Comparison of ENCODE assay signal across 8 mouse cellular contexts in genomic region chr7:129778842-129779421, GRCm38 (mm10).
DNase-seq lines count a peak whose midpoint lies in the region; ATAC-seq and TF ChIP-seq lines count a peak whose summit lies in the region.

No protein-coding gene starts in this region.

- H3K27ac ChIP-seq in lung, postnatal 0 days (ENCODE audit: low read length): no peak overlapping the region
- peak overlapping the region; percentile 45 for H3K27ac ChIP-seq in hindbrain, embryonic 16.5 days (ENCODE audit: low read depth, low read length)
- H3K27ac ChIP-seq in midbrain, embryonic 12.5 days (replicated peaks): 0 out of 2 replicates have a peak overlapping the region, but pooled peaks have one; percentile 12

- H3K9me3 ChIP-seq in lung, postnatal 0 days (ENCODE audit: low read length): no peaks in the 10 kb centered on the region
- H3K9me3 ChIP-seq in hindbrain, embryonic 16.5 days (ENCODE audit: control insufficient read depth, low read length): no peaks in the 10 kb centered on the region
- no peaks in the 10 kb centered on the region for H3K9me3 ChIP-seq in midbrain, embryonic 12.5 days

- 0 out of 2 replicates have a peak, but pooled peaks have one; percentile 13 for TF ChIP-seq EP300 in lung, postnatal 0 days (IDR thresholded peaks at IDR 0.05)

- no peaks in the 10 kb centered on the region for H3K27me3 ChIP-seq in lung, postnatal 0 days (replicated peaks; ENCODE audit: insufficient read depth, low read length)
- peaks cover 2% of the 10 kb centered on the region; the same call in 1 of the 2 replicates for H3K27me3 ChIP-seq in hindbrain, embryonic 16.5 days (replicated peaks; ENCODE audit: control insufficient read depth, insufficient read depth, low read length)
- H3K27me3 ChIP-seq in midbrain, embryonic 12.5 days: peaks cover 97% of the 10 kb centered on the region

- intact Hi-C loops in gastrocnemius, postnatal 14 days (cut with DNase I; ENCODE audit: low total_unique reads): no loop called here

- no peak overlapping the region for H3K4me2 ChIP-seq in lung, postnatal 0 days (replicated peaks; ENCODE audit: low read depth, low read length)
- H3K4me2 ChIP-seq in hindbrain, embryonic 16.5 days (ENCODE audit: low read length): peak overlapping the region; percentile 24
- no peak overlapping the region; the same call in 1 of the 2 replicates for H3K4me2 ChIP-seq in midbrain, embryonic 12.5 days (replicated peaks)

- TF ChIP-seq POLR2A in lung, adult 2 months (IDR thresholded peaks at IDR 0.05; ENCODE audit: borderline replicate concordance, extremely low read depth, low read depth, low read length): no peak

- 55% methylated on average over 13 of the region's 13 CpGs for WGBS in lung, postnatal 0 days
- 13% methylated on average over 13 of the region's 13 CpGs for WGBS in hindbrain, embryonic 16.5 days
- 27% methylated on average over 13 of the region's 13 CpGs for WGBS in midbrain, embryonic 12.5 days
- WGBS in lung, adult 2 months: 55% methylated on average over 13 of the region's 13 CpGs

- DNase-seq in lung, postnatal 0 days (ENCODE audit: low spot score): peak; percentile 23
- DNase-seq in lung, adult 18-20 months: no peak
- DNase-seq in gastrocnemius, postnatal 14 days: no peak
- no peak for DNase-seq in lung, adult 2 months
- DNase-seq in ovary, postnatal 36 days (ENCODE audit: low spot score): no peak
- DNase-seq in natural killer cell, adult 2 months (ENCODE audit: low spot score in 2 of 2): no peak

- no peak overlapping the region for H3K9ac ChIP-seq in lung, postnatal 0 days (replicated peaks; ENCODE audit: low read depth)
- peak overlapping the region; percentile 0; the same call in 1 of the 2 replicates for H3K9ac ChIP-seq in hindbrain, embryonic 16.5 days (ENCODE audit: low read depth, low read length)
- H3K9ac ChIP-seq in midbrain, embryonic 12.5 days (replicated peaks): no peak overlapping the region

- peak; percentile 50 for ATAC-seq in lung, postnatal 0 days
- peak; percentile 93 for ATAC-seq in hindbrain, embryonic 16.5 days
- ATAC-seq in midbrain, embryonic 12.5 days (ENCODE audit: low FRiP score, low read depth): peak; percentile 78

- H3K4me1 ChIP-seq in lung, postnatal 0 days (ENCODE audit: insufficient read depth, low read depth, low read length): no peaks in the 10 kb centered on the region; the same call in 1 of the 2 replicates
- H3K4me1 ChIP-seq in hindbrain, embryonic 16.5 days (ENCODE audit: control insufficient read depth, insufficient read depth, low read depth, low read length): peaks cover 26% of the 10 kb centered on the region
- peaks cover 33% of the 10 kb centered on the region for H3K4me1 ChIP-seq in midbrain, embryonic 12.5 days
- peaks cover 3% of the 10 kb centered on the region; the same call in 1 of the 2 replicates for H3K4me1 ChIP-seq in lung, adult 2 months (ENCODE audit: control insufficient read depth, insufficient read depth, low read length)

- H3K4me3 ChIP-seq in lung, postnatal 0 days (ENCODE audit: low read depth, low read length): no peak overlapping the region
- H3K4me3 ChIP-seq in hindbrain, embryonic 16.5 days (ENCODE audit: low read length): no peak overlapping the region
- no peak overlapping the region for H3K4me3 ChIP-seq in midbrain, embryonic 12.5 days
- H3K4me3 ChIP-seq in lung, adult 2 months (replicated peaks; ENCODE audit: extremely low read depth, low read depth, low read length): no peak overlapping the region

- TF ChIP-seq CTCF in lung, postnatal 0 days (IDR thresholded peaks at IDR 0.05): no peak
- TF ChIP-seq CTCF in lung, adult 2 months (IDR thresholded peaks at IDR 0.05; ENCODE audit: insufficient read depth, low read length): no peak

- no peaks in the 10 kb centered on the region for H3K36me3 ChIP-seq in lung, postnatal 0 days (ENCODE audit: insufficient read depth, low read length)
- H3K36me3 ChIP-seq in hindbrain, embryonic 16.5 days (ENCODE audit: control insufficient read depth, insufficient read depth, low read length): no peaks in the 10 kb centered on the region
- H3K36me3 ChIP-seq in midbrain, embryonic 12.5 days: no peaks in the 10 kb centered on the region
